Mouse (Mus musculus): Measurements from ENCODE around the gene Olfr548-ps1.

Gene Olfr548-ps1

DNA sequence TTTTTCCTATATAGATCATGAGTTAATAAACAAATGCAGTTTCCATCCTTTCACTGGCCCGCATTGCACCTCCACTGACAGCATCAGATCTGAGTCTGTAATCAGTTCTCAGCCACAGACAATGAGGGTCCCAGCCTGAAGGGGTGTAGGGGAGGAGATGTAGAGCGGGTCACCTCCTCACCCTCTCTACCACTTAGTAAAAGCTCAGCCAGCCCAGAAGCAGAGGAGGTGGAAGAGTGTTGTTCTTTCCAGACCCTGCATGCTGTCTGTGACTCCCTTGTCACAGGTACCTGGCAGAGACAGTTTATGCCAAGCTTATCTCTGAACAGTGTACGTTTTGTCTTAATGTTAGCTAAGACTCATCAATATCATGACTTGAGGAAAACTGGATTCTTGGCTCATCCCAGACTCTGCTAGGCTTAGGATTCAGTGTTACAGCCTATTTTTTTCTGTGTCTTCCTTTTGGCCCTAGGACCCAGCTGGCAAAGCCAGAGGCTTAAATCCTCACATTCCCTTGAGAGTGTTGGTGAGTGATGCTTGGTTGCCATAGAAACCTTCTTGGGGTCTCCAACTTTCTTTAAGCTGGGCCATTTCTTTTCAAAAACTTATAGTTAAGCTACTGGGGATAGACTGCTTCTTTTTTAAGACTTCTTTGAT lies 32.6 kb downstream of the Olfr548-ps1 start:
- peak; percentile 56 for DNase-seq (ENCODE audit: low spot score)

DNA sequence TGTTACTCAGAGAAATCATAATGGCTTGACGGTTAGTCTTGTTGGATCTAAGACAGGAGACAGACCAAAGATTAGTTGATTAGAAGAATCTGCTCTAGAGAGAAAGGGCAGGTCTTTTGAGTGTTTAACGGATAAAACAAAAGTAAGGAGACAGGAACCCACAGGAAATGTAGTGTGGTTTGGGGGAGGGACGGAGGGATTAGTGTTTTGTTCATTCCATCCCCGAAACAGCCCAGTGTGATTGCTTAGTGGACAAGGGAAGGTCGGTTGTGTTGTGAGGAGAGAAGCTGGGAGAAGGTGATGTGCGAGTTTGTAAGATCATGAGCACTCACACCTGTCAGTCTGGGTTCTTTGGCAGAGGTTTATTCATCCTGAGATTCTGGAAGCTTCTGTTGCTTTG lies 35.3 kb downstream of the Olfr548-ps1 start:
- DNase-seq (ENCODE audit: low spot score): no peak

DNA sequence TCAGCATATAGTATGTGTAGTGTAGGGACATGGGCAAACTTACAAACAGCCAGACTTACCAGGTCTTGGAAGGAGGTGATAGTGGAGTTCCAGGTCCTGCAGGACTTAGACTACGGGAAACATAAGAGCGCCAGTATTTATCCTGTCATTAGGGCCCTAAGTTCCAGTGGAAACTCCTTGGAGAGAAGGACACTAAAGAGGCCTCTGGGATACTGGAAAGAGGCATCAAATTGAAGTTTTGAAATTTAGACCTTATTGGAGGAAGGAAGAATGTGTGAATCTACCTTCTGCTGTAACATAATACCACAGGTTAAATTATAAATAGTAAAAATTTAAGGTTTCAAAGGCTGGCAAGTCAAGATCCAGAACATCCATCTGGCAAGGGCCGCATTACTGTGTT lies 51.1 kb downstream of the Olfr548-ps1 start, which contains the start of gene Olfr551:
Gene Olfr551, minus strand, starts transcription at position 101 of the 400 bp plus-strand sequence.
- no peak for DNase-seq (ENCODE audit: low spot score)
